Mouse (Mus musculus) brown adipose tissue, adult 24 weeks (tissue): ENCODE results near the gene Chgb. TPM values are rescaled to one million over a fixed set of nuclear protein-coding genes. Genes with fewer than 3 reads are reported as not detected.

ENCODE experiments used
- H3K27ac ChIP-seq: fragments of 200-500 bp; replicated peaks from 2 replicates; pipeline ENCODE4 v1.5.1; 2012; ENCODE audit warnings: low read depth, mild to moderate bottlenecking, low read length
- H3K4me1 ChIP-seq: fragments of 200-500 bp; 2 replicates; pipeline ENCODE4 v1.6.1; 2012; ENCODE audit warnings: low read length, mixed read lengths; ENCODE audit not compliant: control insufficient read depth, insufficient read depth, insufficient read length
- H3K4me3 ChIP-seq: fragments of 200-500 bp; 2 replicates; pipeline ENCODE4 v1.5.1; 2012; ENCODE audit warnings: low read depth, mild to moderate bottlenecking, low read length, moderate library complexity; ENCODE audit not compliant: insufficient read depth
- polyA plus RNA-seq: library from polyadenylated mRNA; stranded (reverse); fragments of >200 nt; gene quantifications from 2 replicates; pipeline ENCODE4 v1.2.4, GENCODE M21; 2012; ENCODE audit not compliant: missing spikeins, insufficient read depth, insufficient read length

The Chgb gene
- not detected in 2 replicates for polyA plus RNA-seq

- no peaks in the 10 kb centered on the region for H3K4me1 ChIP-seq
Measured at GRCm38 (mm10) chr2:132780978-132781377, at the start of gene Chgb. Gene Chgb (plus strand): TSS chr2:132781278.

GRCm38 (mm10) chr2:132732940-132733339 is 48.1 kb upstream of the Chgb start:
- Histone ChIP-seq H3K27ac (no peak overlapping the region), H3K4me3 (no peak overlapping the region), H3K4me1 (no peaks in the 10 kb centered on the region)

More at GRCm38 (mm10) chr2:132780978-132781377, at the start of gene Chgb:
- no peak within 1 kb of the TSS for H3K27ac ChIP-seq
- no peak within 1 kb of the TSS for H3K4me3 ChIP-seq

GRCm38 (mm10) chr2:132733603-132734573 is 47.2 kb upstream of the Chgb start:
- Histone ChIP-seq H3K4me3 (no peak overlapping the region), H3K4me1 (no peaks in the 10 kb centered on the region), H3K27ac (no peak overlapping the region)

GRCm38 (mm10) chr2:132738816-132739432 is 42.2 kb upstream of the Chgb start:
- no peak overlapping the region for H3K4me3 ChIP-seq
- H3K27ac ChIP-seq: no peak overlapping the region
- no peaks in the 10 kb centered on the region; the same call in 1 of the 2 replicates for H3K4me1 ChIP-seq

GRCm38 (mm10) chr2:132741862-132742347 is 39.2 kb upstream of the Chgb start:
- Histone ChIP-seq H3K27ac (no peak overlapping the region), H3K4me3 (no peak overlapping the region), H3K4me1 (peaks cover 2% of the 10 kb centered on the region; the same call in 1 of the 2 replicates)

- H3K27ac ChIP-seq: no peak overlapping the region
- H3K4me3 ChIP-seq: no peak overlapping the region
- peaks cover 2% of the 10 kb centered on the region; the same call in 1 of the 2 replicates for H3K4me1 ChIP-seq
Measured at GRCm38 (mm10) chr2:132744866-132745265, 36.2 kb upstream of the Chgb start.

GRCm38 (mm10) chr2:132746108-132746507 is 35.0 kb upstream of the Chgb start:
- Histone ChIP-seq H3K27ac (no peak overlapping the region), H3K4me1 (peaks cover 2% of the 10 kb centered on the region; the same call in 1 of the 2 replicates), H3K4me3 (no peak overlapping the region)

GRCm38 (mm10) chr2:132750726-132751125 is 30.4 kb upstream of the Chgb start:
- Histone ChIP-seq H3K27ac (no peak overlapping the region), H3K4me3 (no peak overlapping the region), H3K4me1 (no peaks in the 10 kb centered on the region)

GRCm38 (mm10) chr2:132751141-132752066 is 29.7 kb upstream of the Chgb start:
- Histone ChIP-seq H3K4me3 (no peak overlapping the region), H3K4me1 (no peaks in the 10 kb centered on the region), H3K27ac (no peak overlapping the region)

GRCm38 (mm10) chr2:132752398-132752797 is 28.7 kb upstream of the Chgb start:
- Histone ChIP-seq H3K4me3 (no peak overlapping the region), H3K4me1 (no peaks in the 10 kb centered on the region), H3K27ac (no peak overlapping the region)

GRCm38 (mm10) chr2:132753137-132753536 is 27.9 kb upstream of the Chgb start:
- Histone ChIP-seq H3K27ac (no peak overlapping the region), H3K4me1 (no peaks in the 10 kb centered on the region), H3K4me3 (no peak overlapping the region)

- Histone ChIP-seq H3K27ac (no peak overlapping the region), H3K4me3 (no peak overlapping the region), H3K4me1 (no peaks in the 10 kb centered on the region)
Measured at GRCm38 (mm10) chr2:132757911-132758310, 23.2 kb upstream of the Chgb start.

GRCm38 (mm10) chr2:132770822-132771221 is 10.3 kb upstream of the Chgb start:
- H3K4me3 ChIP-seq: no peak overlapping the region
- H3K27ac ChIP-seq: no peak overlapping the region
- H3K4me1 ChIP-seq: no peaks in the 10 kb centered on the region

GRCm38 (mm10) chr2:132781439-132782068 is 476 bp downstream of the Chgb start:
- Histone ChIP-seq H3K4me1 (no peaks in the 10 kb centered on the region), H3K4me3 (no peak overlapping the region), H3K27ac (no peak overlapping the region)
